Mouse (Mus musculus) hindbrain, embryonic 11.5 days (tissue): ENCODE results near the gene Sult1b1. TPM values are rescaled to one million over a fixed set of nuclear protein-coding genes. Genes with fewer than 3 reads are reported as not detected.
"Not testable (repeated sequence)": the region's sequence is repeated elsewhere in the genome, so short reads cannot be mapped to it uniquely, and the experiment has no call there.

Experiments used
- ATAC-seq: fragments of 200-750 bp; cut with Nextera tagmentation; 2 replicates; pipeline ENCODE4 v1.8.0; 2017; ENCODE audit warnings: mild to moderate bottlenecking, moderate TSS enrichment, moderate library complexity; ENCODE audit not compliant: low FRiP score
- DNase-seq: peaks from one replicate; pipeline ENCODE4 v3.0.0-alpha.2; 2015; ENCODE audit warnings: low spot score
- H3K27ac ChIP-seq: fragments of 300-500 bp; sonication (generic); 2 replicates; pipeline ENCODE4 v1.5.1; 2014; ENCODE audit warnings: mild to moderate bottlenecking, low read depth, low read length
- H3K27me3 ChIP-seq: fragments of 300-500 bp; sonication (generic); 2 replicates; pipeline ENCODE4 v1.6.1; 2014; ENCODE audit warnings: mild to moderate bottlenecking, low read length, moderate library complexity, mixed read lengths; ENCODE audit not compliant: control insufficient read depth, insufficient read depth
- H3K36me3 ChIP-seq: fragments of 300-500 bp; sonication (generic); 2 replicates; pipeline ENCODE4 v1.6.1; 2014; ENCODE audit warnings: mild to moderate bottlenecking, low read length, moderate library complexity, mixed read lengths; ENCODE audit not compliant: control insufficient read depth, insufficient read depth
- H3K4me1 ChIP-seq: fragments of 300-500 bp; sonication (generic); replicated peaks from 2 replicates; pipeline ENCODE4 v1.6.1; 2014; ENCODE audit warnings: low read length, mixed read lengths; ENCODE audit not compliant: control insufficient read depth, insufficient read depth
- H3K4me2 ChIP-seq: fragments of 300-500 bp; sonication (generic); replicated peaks from 2 replicates; pipeline ENCODE4 v1.6.1; 2014; ENCODE audit warnings: mild to moderate bottlenecking, low read depth, low read length
- H3K4me3 ChIP-seq: fragments of 300-500 bp; sonication (generic); 2 replicates; pipeline ENCODE4 v1.5.1; 2014; ENCODE audit warnings: low read depth, low read length
- H3K9ac ChIP-seq: fragments of 300-500 bp; sonication (generic); 2 replicates; pipeline ENCODE4 v1.6.1; 2014; ENCODE audit warnings: low read depth, low read length
- H3K9me3 ChIP-seq: fragments of 300-500 bp; sonication (generic); 2 replicates; pipeline ENCODE4 v1.6.1; 2016; ENCODE audit warnings: low read length; ENCODE audit not compliant: control insufficient read depth
- WGBS: fragments of 180-500 bp; shearing (Covaris S2); extraction: QIAGEN DNeasy Blood & Tissue Kit; methylation state at CpG from one replicate; pipeline ENCODE4 v1.1.7; 2014; 5-methylcytosine and 5-hydroxymethylcytosine counted together
- polyA plus RNA-seq: library from polyadenylated mRNA; unstranded; fragments of >200 nt; fragmentation: Nextera tagmentation; extraction: Ambion mirVana; gene quantifications from 2 replicates; pipeline ENCODE4 v1.2.1, GENCODE M21; 2014

The Sult1b1 gene
- polyA plus RNA-seq, 1 experiment from 2014 or later: 0.06 TPM

- no peaks in the 10 kb centered on the region for H3K27me3 ChIP-seq
- H3K4me3 ChIP-seq: no peak overlapping the region
- ATAC-seq: no peak
- H3K9ac ChIP-seq: no peak overlapping the region
- WGBS: 79% methylated on average over 5 of the region's 5 CpGs
- H3K4me1 ChIP-seq: no peaks in the 10 kb centered on the region
- H3K27ac ChIP-seq: no peak overlapping the region
- H3K4me2 ChIP-seq: no peak overlapping the region
- no peaks in the 10 kb centered on the region for H3K36me3 ChIP-seq
- no peak for DNase-seq
- H3K9me3 ChIP-seq: no peaks in the 10 kb centered on the region
Observed at GRCm38 (mm10) chr5:87560145-87560544, 22.1 kb upstream of the Sult1b1 start.

GRCm38 (mm10) chr5:87550935-87551334 lies 12.9 kb upstream of the Sult1b1 start:
- H3K27ac ChIP-seq: no peak overlapping the region
- no peak overlapping the region for H3K4me2 ChIP-seq
- ATAC-seq (no peak), DNase-seq (no peak)
- 32% methylated on average over 1 of the region's 1 CpGs for WGBS
- no peaks in the 10 kb centered on the region for H3K9me3 ChIP-seq
- no peak overlapping the region for H3K4me3 ChIP-seq
- H3K9ac ChIP-seq: no peak overlapping the region
- H3K4me1 ChIP-seq: no peaks in the 10 kb centered on the region
- H3K36me3 ChIP-seq: no peaks in the 10 kb centered on the region
- H3K27me3 ChIP-seq: no peaks in the 10 kb centered on the region

- no peaks in the 10 kb centered on the region for H3K9me3 ChIP-seq
- H3K4me3 ChIP-seq: no peak overlapping the region
- no peaks in the 10 kb centered on the region for H3K4me1 ChIP-seq
- 66% methylated on average over 4 of the region's 4 CpGs for WGBS
- H3K27me3 ChIP-seq: no peaks in the 10 kb centered on the region
- no peak overlapping the region for H3K9ac ChIP-seq
- DNase-seq: no peak
- no peak for ATAC-seq
- H3K4me2 ChIP-seq: no peak overlapping the region
- no peaks in the 10 kb centered on the region for H3K36me3 ChIP-seq
- no peak overlapping the region for H3K27ac ChIP-seq
Observed at GRCm38 (mm10) chr5:87535994-87536644, 1.9 kb downstream of the Sult1b1 start.

- no peaks in the 10 kb centered on the region for H3K27me3 ChIP-seq
- ATAC-seq (no peak), DNase-seq (no peak)
- WGBS: 82% methylated on average over 2 of the region's 2 CpGs
- H3K4me1 ChIP-seq: no peaks in the 10 kb centered on the region
- no peaks in the 10 kb centered on the region for H3K36me3 ChIP-seq
- no peak overlapping the region for H3K4me3 ChIP-seq
- no peak overlapping the region for H3K27ac ChIP-seq
- H3K4me2 ChIP-seq: no peak overlapping the region
- H3K9me3 ChIP-seq: no peaks in the 10 kb centered on the region
- no peak overlapping the region for H3K9ac ChIP-seq
Observed at GRCm38 (mm10) chr5:87532288-87532687, 5.7 kb downstream of the Sult1b1 start.

GRCm38 (mm10) chr5:87523561-87523960 lies 14.4 kb downstream of the Sult1b1 start:
- H3K9ac ChIP-seq, H3K27ac ChIP-seq, ATAC-seq, H3K4me2 ChIP-seq, H3K4me3 ChIP-seq, H3K4me1 ChIP-seq, H3K9me3 ChIP-seq, DNase-seq, H3K27me3 ChIP-seq, H3K36me3 ChIP-seq: not testable (repeated sequence)
- 89% methylated on average over 2 of the region's 2 CpGs for WGBS

GRCm38 (mm10) chr5:87505776-87506458 lies 32.1 kb downstream of the Sult1b1 start:
- Histone ChIP-seq H3K9me3 (no peaks in the 10 kb centered on the region), H3K27me3 (no peaks in the 10 kb centered on the region), H3K36me3 (no peaks in the 10 kb centered on the region), H3K4me2 (no peak overlapping the region), H3K9ac (no peak overlapping the region), H3K4me1 (no peaks in the 10 kb centered on the region), H3K27ac (no peak overlapping the region), H3K4me3 (no peak overlapping the region)
- ATAC-seq (no peak), DNase-seq (no peak)
- 69% methylated on average over 4 of the region's 4 CpGs for WGBS

GRCm38 (mm10) chr5:87502687-87503086 lies 35.3 kb downstream of the Sult1b1 start:
- Histone ChIP-seq H3K27ac (no peak overlapping the region), H3K9ac (no peak overlapping the region), H3K9me3 (no peaks in the 10 kb centered on the region), H3K4me2 (no peak overlapping the region), H3K4me1 (no peaks in the 10 kb centered on the region), H3K4me3 (no peak overlapping the region), H3K27me3 (no peaks in the 10 kb centered on the region), H3K36me3 (no peaks in the 10 kb centered on the region)
- WGBS: 72% methylated on average over 1 of the region's 1 CpGs
- no peak for ATAC-seq
- DNase-seq: no peak

GRCm38 (mm10) chr5:87499341-87499740 lies 38.7 kb downstream of the Sult1b1 start:
- H3K36me3 ChIP-seq: no peaks in the 10 kb centered on the region
- ATAC-seq (no peak), DNase-seq (no peak)
- H3K9ac ChIP-seq: no peak overlapping the region
- no peak overlapping the region for H3K27ac ChIP-seq
- no peaks in the 10 kb centered on the region for H3K4me1 ChIP-seq
- no peak overlapping the region for H3K4me3 ChIP-seq
- no peak overlapping the region for H3K4me2 ChIP-seq
- no peaks in the 10 kb centered on the region for H3K27me3 ChIP-seq
- no peaks in the 10 kb centered on the region for H3K9me3 ChIP-seq

GRCm38 (mm10) chr5:87498936-87499335 lies 39.1 kb downstream of the Sult1b1 start:
- ATAC-seq (no peak), DNase-seq (no peak)
- Histone ChIP-seq H3K4me3 (no peak overlapping the region), H3K27me3 (no peaks in the 10 kb centered on the region), H3K4me1 (no peaks in the 10 kb centered on the region), H3K9me3 (no peaks in the 10 kb centered on the region), H3K9ac (no peak overlapping the region), H3K27ac (no peak overlapping the region), H3K36me3 (no peaks in the 10 kb centered on the region), H3K4me2 (no peak overlapping the region)
